Mouse (Mus musculus) T-helper 2 cell (primary cell): ENCODE data around the gene Gsto2.

Source experiments
- in situ Hi-C: fragments of 300-600 bp; cut with MboI, MseI; formaldehyde crosslinking; loops from one replicate; pipeline ENCODE4 v1.15.1; 2025; ENCODE audit warnings: high pct_unique_total_duplicates

The Gsto2 gene

GRCm38 (mm10) chr19:47857957-47858942 lies 7.1 kb upstream of the Gsto2 start:
- in situ Hi-C loops, result no loop called here

- in situ Hi-C loops, result no loop called here
Observed at GRCm38 (mm10) chr19:47859180-47859579, 6.2 kb upstream of the Gsto2 start.

- in situ Hi-C loops, result no loop called here
Observed at GRCm38 (mm10) chr19:47862581-47862980, 2.8 kb upstream of the Gsto2 start.

GRCm38 (mm10) chr19:47864051-47864450 lies 1.3 kb upstream of the Gsto2 start:
- in situ Hi-C loops, result no loop called here

GRCm38 (mm10) chr19:47864721-47865120 lies 613 bp upstream of the Gsto2 start:
- in situ Hi-C loops, result no loop called here

GRCm38 (mm10) chr19:47867628-47868175 lies 2.4 kb downstream of the Gsto2 start:
- in situ Hi-C loops, result no loop called here

- in situ Hi-C loops, result no loop called here
Observed at GRCm38 (mm10) chr19:47868951-47869350, 3.6 kb downstream of the Gsto2 start.

GRCm38 (mm10) chr19:47869516-47869915 lies 4.2 kb downstream of the Gsto2 start:
- in situ Hi-C loops, result no loop called here

- in situ Hi-C loops, result no loop called here
Observed at GRCm38 (mm10) chr19:47870102-47870666, 4.8 kb downstream of the Gsto2 start.

- in situ Hi-C loops, result no loop called here
Observed at GRCm38 (mm10) chr19:47871515-47871914, 6.2 kb downstream of the Gsto2 start.

GRCm38 (mm10) chr19:47876252-47876651 lies 10.9 kb downstream of the Gsto2 start:
- in situ Hi-C loops, result no loop called here

- in situ Hi-C loops, result loop anchor here (5.0 kb wide), 1 partner anchor 46 kb away; no protein-coding TSS in a partner anchor
Observed at GRCm38 (mm10) chr19:47881538-47881937, 16.2 kb downstream of the Gsto2 start.

GRCm38 (mm10) chr19:47882151-47882881 lies 17.0 kb downstream of the Gsto2 start:
- in situ Hi-C loops, result loop anchor here (5.0 kb wide), 1 partner anchor 45 kb away; no protein-coding TSS in a partner anchor

GRCm38 (mm10) chr19:47882882-47883254 lies 17.5 kb downstream of the Gsto2 start:
- in situ Hi-C loops, result loop anchor here (5.0 kb wide), 1 partner anchor 44 kb away; no protein-coding TSS in a partner anchor

- in situ Hi-C loops, result loop anchor here (5.0 kb wide), 1 partner anchor 43 kb away; no protein-coding TSS in a partner anchor
Observed at GRCm38 (mm10) chr19:47884296-47885085, 19.2 kb downstream of the Gsto2 start.

- in situ Hi-C loops, result no loop called here
Observed at GRCm38 (mm10) chr19:47885191-47885743, 19.9 kb downstream of the Gsto2 start.

- in situ Hi-C loops, result no loop called here
Observed at GRCm38 (mm10) chr19:47885886-47886285, 20.6 kb downstream of the Gsto2 start.

GRCm38 (mm10) chr19:47886617-47887016 lies 21.3 kb downstream of the Gsto2 start:
- in situ Hi-C loops, result no loop called here

- in situ Hi-C loops, result no loop called here
Observed at GRCm38 (mm10) chr19:47887417-47887816, 22.1 kb downstream of the Gsto2 start.

GRCm38 (mm10) chr19:47888037-47888436 lies 22.7 kb downstream of the Gsto2 start:
- in situ Hi-C loops, result no loop called here
